Mouse (Mus musculus) ES-Bruce4 (cell line): ENCODE measurements around the gene Olfr765. TPM values are rescaled to one million over a fixed set of nuclear protein-coding genes. Genes with fewer than 3 reads are reported as not detected.
"Not testable (repeated sequence)": the region's sequence is repeated elsewhere in the genome, so short reads cannot be mapped to it uniquely, and the experiment has no call there.

Experiments
- H3K27ac ChIP-seq: 2 replicates; pipeline ENCODE4 v1.5.1; 2012; ENCODE audit warnings: low read length, inconsistent platforms; ENCODE audit not compliant: insufficient read depth
- H3K27me3 ChIP-seq: 2 replicates; pipeline ENCODE4 v1.6.1; 2012; ENCODE audit warnings: mild to moderate bottlenecking, low read length, inconsistent platforms; ENCODE audit not compliant: control insufficient read depth, poor library complexity, insufficient read depth, severe bottlenecking
- H3K36me3 ChIP-seq: 2 replicates; pipeline ENCODE4 v1.6.1; 2012; ENCODE audit warnings: inconsistent platforms, mild to moderate bottlenecking, low read length, moderate library complexity; ENCODE audit not compliant: control insufficient read depth, poor library complexity, insufficient read depth, severe bottlenecking
- H3K4me1 ChIP-seq: one replicate; pipeline ENCODE4 v1.8.1; 2011; ENCODE audit warnings: low read length; ENCODE audit not compliant: control insufficient read depth, insufficient read depth
- H3K4me3 ChIP-seq: 2 replicates; pipeline ENCODE4 v1.5.1; 2011; ENCODE audit warnings: low read depth, mild to moderate bottlenecking, low read length
- H3K9ac ChIP-seq: 2 replicates; pipeline ENCODE4 v1.6.1; 2012; ENCODE audit warnings: low read depth, mild to moderate bottlenecking, inconsistent platforms; ENCODE audit not compliant: poor library complexity, severe bottlenecking
- H3K9me3 ChIP-seq: replicated peaks from 2 replicates; pipeline ENCODE4 v1.6.1; 2012; ENCODE audit warnings: mild to moderate bottlenecking, low read length, inconsistent platforms; ENCODE audit not compliant: control insufficient read depth, poor library complexity, insufficient read depth, severe bottlenecking
- CTCF ChIP-seq: IDR thresholded peaks from one replicate; pipeline ENCODE4 v1.8.1; 2011; ENCODE audit warnings: low read depth, low read length
- EP300 ChIP-seq: IDR thresholded peaks from 2 replicates; pipeline ENCODE4 v1.6.1; 2011; ENCODE audit warnings: low read depth, low read length; ENCODE audit not compliant: insufficient read depth
- POLR2A ChIP-seq: IDR thresholded peaks from one replicate; pipeline ENCODE4 v1.8.1; 2011; ENCODE audit warnings: low read length; ENCODE audit not compliant: insufficient read depth
- polyA plus RNA-seq: library from polyadenylated mRNA; stranded (reverse); fragments of >200 nt; gene quantifications from 2 replicates; pipeline ENCODE4 v1.2.4, GENCODE M21; 2011; ENCODE audit warnings: low read depth; ENCODE audit not compliant: missing spikeins, insufficient read depth, insufficient read length

Olfr765 gene
- polyA plus RNA-seq, 1 experiment: not detected

DNA sequence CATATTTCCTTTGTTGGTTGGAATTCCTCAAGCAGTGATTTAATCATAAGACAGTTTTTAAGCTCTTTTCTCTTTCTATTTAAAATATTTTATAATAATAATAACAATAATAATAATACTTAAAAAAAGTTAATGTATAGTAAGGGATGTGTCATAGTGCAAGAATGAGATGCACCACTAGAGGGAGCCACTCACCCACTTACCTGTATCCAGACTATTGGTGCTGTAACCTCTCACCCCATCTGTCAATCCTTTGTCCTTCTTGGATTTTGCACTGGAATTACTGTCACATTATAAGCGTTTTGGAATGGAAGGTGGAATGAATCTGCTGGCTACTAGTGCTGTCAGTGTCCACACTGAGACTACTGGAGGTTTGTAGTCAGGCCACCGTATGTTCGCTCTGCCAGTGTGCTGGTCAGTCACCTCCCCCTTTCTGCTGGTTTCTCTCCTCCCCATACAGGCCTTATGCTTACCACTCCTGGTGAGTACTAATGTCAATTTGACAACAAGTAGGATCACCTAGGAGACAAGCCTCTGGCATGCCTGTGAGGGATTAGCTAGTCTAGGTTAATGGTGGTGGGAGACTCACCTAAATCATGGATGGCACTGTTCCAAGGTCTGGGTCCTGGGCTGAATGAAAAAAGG, 23.7 kb downstream of the Olfr765 start:
- no peaks in the 10 kb centered on the region for H3K36me3 ChIP-seq
- no peaks in the 10 kb centered on the region for H3K27me3 ChIP-seq
- no peaks in the 10 kb centered on the region for H3K4me1 ChIP-seq
- no peak overlapping the region for H3K9ac ChIP-seq
- TF ChIP-seq POLR2A: no peak
- peak; percentile 41 for TF ChIP-seq CTCF
- no peak for TF ChIP-seq EP300
- H3K4me3 ChIP-seq: no peak overlapping the region
- no peaks in the 10 kb centered on the region; the same call in 1 of the 2 replicates for H3K9me3 ChIP-seq
- no peak overlapping the region for H3K27ac ChIP-seq

- no peaks in the 10 kb centered on the region for H3K27me3 ChIP-seq
- no peak overlapping the region for H3K27ac ChIP-seq
- no peaks in the 10 kb centered on the region for H3K4me1 ChIP-seq
- H3K9me3 ChIP-seq: no peaks in the 10 kb centered on the region; the same call in 1 of the 2 replicates
- H3K9ac ChIP-seq: no peak overlapping the region
- H3K4me3 ChIP-seq: no peak overlapping the region
- TF ChIP-seq POLR2A (no peak), CTCF (no peak), EP300 (no peak)
- H3K36me3 ChIP-seq: no peaks in the 10 kb centered on the region
These were observed 26.5 kb downstream of the Olfr765 start for GRCm38 (mm10) chr10:129023319-129023718.

DNA sequence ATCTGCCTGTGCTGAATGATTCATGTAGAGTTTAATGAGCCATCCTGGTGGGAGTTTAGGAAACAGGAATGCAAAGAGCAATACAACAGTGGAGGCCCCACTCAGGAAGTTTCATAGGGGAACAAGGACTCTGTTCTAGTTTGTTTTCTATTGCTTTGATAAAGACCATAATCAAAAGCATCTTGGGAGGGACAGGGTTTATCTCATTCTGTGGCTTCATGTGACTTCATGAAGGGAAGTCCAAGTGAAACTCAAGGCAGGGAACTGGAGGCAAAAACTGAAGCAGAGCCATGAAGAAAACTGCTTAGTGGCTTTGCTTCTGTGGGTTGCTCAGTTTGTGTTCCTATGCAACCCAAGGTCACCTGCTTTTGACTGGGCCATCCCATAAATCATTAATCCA, 35.3 kb downstream of the Olfr765 start:
- no peaks in the 10 kb centered on the region for H3K27me3 ChIP-seq
- no peaks in the 10 kb centered on the region for H3K36me3 ChIP-seq
- no peaks in the 10 kb centered on the region for H3K4me1 ChIP-seq
- H3K9ac ChIP-seq: no peak overlapping the region
- 0 out of 2 replicates have a peak, but pooled peaks cover 3% of the 10 kb centered on the region for H3K9me3 ChIP-seq
- no peak for TF ChIP-seq CTCF
- no peak for TF ChIP-seq POLR2A
- TF ChIP-seq EP300: no peak
- H3K4me3 ChIP-seq: no peak overlapping the region
- no peak overlapping the region for H3K27ac ChIP-seq

DNA sequence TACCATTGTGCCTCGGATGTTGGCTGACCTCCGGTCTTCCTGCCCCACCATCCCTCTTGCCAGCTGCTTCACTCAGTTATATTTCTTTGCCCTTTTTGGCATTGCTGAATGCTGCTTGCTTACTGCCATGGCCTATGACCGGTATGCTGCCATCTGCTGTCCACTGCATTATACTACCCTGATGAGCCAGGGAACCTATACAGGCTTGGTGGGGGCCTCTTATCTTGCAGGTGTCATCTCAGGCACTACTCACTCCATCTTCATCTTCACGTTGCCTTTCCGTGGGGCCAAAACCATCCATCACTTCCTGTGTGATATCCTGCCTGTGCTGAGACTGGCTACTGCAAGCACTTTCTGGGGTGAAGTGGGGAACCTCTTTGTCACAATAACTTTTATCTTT, 38.3 kb downstream of the Olfr765 start:
- not testable (repeated sequence) for H3K27ac ChIP-seq, H3K36me3 ChIP-seq, H3K4me3 ChIP-seq, H3K4me1 ChIP-seq, H3K9ac ChIP-seq, H3K27me3 ChIP-seq
- H3K9me3 ChIP-seq: peaks cover 22% of the 10 kb centered on the region

DNA sequence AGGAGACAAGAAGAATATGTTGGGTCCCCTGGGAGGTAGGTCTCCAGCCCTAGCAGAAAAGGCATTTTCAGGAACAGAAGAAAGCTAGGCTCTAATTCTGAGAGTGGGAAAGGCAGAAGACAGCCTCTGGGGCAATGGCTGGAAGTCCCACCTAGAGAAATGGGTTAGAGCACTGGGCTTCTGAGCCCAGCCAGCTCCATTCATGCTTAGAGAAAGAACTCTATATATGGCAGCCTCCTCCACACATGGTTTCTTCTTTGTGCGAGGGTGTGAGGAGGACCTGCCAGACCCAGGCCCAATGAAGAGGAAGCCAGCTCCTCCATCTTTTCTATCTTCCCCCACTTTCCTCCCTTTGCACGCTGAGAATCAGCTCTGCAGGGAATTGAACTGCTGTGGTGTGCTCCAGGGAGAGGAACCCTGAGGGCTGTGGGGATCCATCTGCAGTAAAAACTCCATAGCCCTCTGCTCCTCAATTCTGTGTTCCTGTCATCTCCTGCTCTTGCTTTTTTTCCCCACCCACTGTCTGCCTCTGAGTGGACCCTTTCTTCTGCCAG, 39.4 kb downstream of the Olfr765 start, which contains the start of gene Olfr763:
Gene Olfr763 (plus strand): TSS at position 504 of the 554 bp plus-strand sequence.
- TF ChIP-seq CTCF: no peak
- no peak for TF ChIP-seq POLR2A
- no peak for TF ChIP-seq EP300
- Histone ChIP-seq H3K4me1 (no peaks in the 10 kb centered on the region), H3K4me3 (no peak within 1 kb of the TSS), H3K9me3 (peaks cover 28% of the 10 kb centered on the region), H3K36me3 (no peaks in the 10 kb centered on the region), H3K27ac (no peak within 1 kb of the TSS), H3K9ac (no peak within 1 kb of the TSS), H3K27me3 (no peaks in the 10 kb centered on the region)

DNA sequence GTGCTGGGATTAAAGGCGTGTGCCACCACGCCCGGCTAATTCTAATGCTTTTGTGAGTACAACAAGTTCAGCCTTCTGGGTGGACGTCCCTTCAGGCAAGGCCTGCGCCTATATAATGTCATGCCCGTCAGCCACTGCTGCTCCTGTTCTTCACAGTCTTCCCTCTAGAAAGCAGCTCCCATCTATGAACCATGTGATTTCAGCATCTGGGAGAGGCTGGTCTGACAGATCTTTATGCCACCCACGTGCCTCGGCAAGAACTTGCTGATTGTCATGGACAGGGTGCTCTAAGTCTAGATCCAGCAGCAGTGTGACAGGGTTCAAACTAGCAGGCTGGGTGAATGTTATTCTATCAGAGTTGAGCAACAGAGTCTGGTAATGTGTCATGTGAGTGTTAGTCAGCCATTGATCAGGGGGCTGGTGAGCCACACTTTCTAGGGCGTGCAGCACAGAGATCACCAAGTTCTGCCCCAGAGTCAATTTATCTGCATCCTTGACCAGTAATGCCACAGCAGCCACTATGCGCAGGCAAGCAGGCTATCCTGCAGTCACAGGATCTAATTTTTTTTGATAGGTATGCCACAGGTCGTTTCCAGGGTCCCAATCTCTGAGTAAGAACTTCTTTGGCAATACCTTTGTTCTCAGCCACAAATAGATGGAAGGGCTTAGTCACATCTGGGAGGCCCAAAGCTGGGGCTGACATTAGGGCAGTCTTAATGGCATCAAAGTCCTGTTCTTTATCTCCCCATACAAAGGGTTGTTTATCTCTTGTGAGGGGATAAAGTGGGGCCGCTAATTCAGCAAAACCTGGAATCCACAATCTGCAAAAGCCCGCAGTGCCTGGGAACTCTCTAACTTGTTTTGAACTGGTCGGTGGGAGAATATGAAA, 45.5 kb downstream of the Olfr765 start:
- TF ChIP-seq EP300 (no peak), POLR2A (no peak), CTCF (no peak)
- no peak overlapping the region for H3K27ac ChIP-seq
- H3K27me3 ChIP-seq: no peaks in the 10 kb centered on the region
- no peaks in the 10 kb centered on the region for H3K4me1 ChIP-seq
- H3K9me3 ChIP-seq: peaks cover 30% of the 10 kb centered on the region
- no peaks in the 10 kb centered on the region for H3K36me3 ChIP-seq
- H3K9ac ChIP-seq: no peak overlapping the region
- no peak overlapping the region for H3K4me3 ChIP-seq
